In the genomic region with DNA sequence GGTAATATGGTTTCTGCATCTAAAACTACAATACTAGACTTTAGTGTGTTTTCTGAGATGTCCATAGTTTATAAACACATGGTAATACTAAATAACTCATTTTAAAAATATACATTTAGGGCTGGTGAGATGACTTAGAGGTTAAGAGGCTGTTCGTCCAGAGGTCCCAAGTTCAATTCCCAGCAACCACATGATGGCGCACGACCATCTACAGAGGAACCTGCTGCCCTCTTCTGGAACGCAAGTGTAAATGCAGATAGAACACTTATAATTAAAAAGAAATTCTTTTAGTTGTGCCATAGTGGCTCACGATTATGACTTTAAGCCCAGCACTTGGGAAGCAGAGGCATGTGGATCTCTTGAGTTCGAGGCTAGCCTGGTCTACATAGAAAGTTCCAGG, we compare ENCODE assay signal across 8 mouse cellular contexts. TPM values are rescaled to one million over a fixed set of nuclear protein-coding genes. Genes with fewer than 3 reads are reported as not detected.
DNase-seq lines count a peak whose midpoint lies in the region; ATAC-seq lines count a peak whose summit lies in the region.

No protein-coding gene starts in this region.

- H3K4me1 ChIP-seq in midbrain, embryonic 11.5 days (ENCODE audit: control insufficient read depth, insufficient read depth, low read length) = peaks cover 8% of the 10 kb centered on the region
- H3K4me1 ChIP-seq in midbrain, embryonic 13.5 days (replicated peaks) = peaks cover 24% of the 10 kb centered on the region
- no peaks in the 10 kb centered on the region for H3K4me1 ChIP-seq in embryonic facial prominence, embryonic 11.5 days (ENCODE audit: control insufficient read depth, insufficient read depth, low read length)
- peaks cover 8% of the 10 kb centered on the region; the same call in 1 of the 2 replicates for H3K4me1 ChIP-seq in neural tube, embryonic 11.5 days (ENCODE audit: control insufficient read depth, insufficient read depth, low read length)

- H3K4me2 ChIP-seq in midbrain, embryonic 11.5 days = no peak overlapping the region
- H3K4me2 ChIP-seq in midbrain, embryonic 13.5 days (replicated peaks) = no peak overlapping the region
- no peak overlapping the region for H3K4me2 ChIP-seq in embryonic facial prominence, embryonic 11.5 days (ENCODE audit: low read depth, low read length)
- H3K4me2 ChIP-seq in neural tube, embryonic 11.5 days (ENCODE audit: low read depth) = no peak overlapping the region

- H3K36me3 ChIP-seq in midbrain, embryonic 11.5 days (ENCODE audit: control insufficient read depth, insufficient read depth, low read length) = peaks cover 2% of the 10 kb centered on the region; the same call in 1 of the 2 replicates
- peaks cover 55% of the 10 kb centered on the region for H3K36me3 ChIP-seq in midbrain, embryonic 13.5 days
- H3K36me3 ChIP-seq in embryonic facial prominence, embryonic 11.5 days (replicated peaks; ENCODE audit: control insufficient read depth, insufficient read depth, low read depth, low read length) = no peaks in the 10 kb centered on the region; the same call in 1 of the 2 replicates
- H3K36me3 ChIP-seq in neural tube, embryonic 11.5 days (ENCODE audit: control insufficient read depth, insufficient read depth, low read length) = peaks cover 2% of the 10 kb centered on the region; the same call in 1 of the 2 replicates

- H3K9me3 ChIP-seq in midbrain, embryonic 11.5 days (ENCODE audit: control insufficient read depth, low read length) = no peaks in the 10 kb centered on the region
- H3K9me3 ChIP-seq in midbrain, embryonic 13.5 days = no peaks in the 10 kb centered on the region
- H3K9me3 ChIP-seq in embryonic facial prominence, embryonic 11.5 days (replicated peaks; ENCODE audit: control insufficient read depth, low read length) = no peaks in the 10 kb centered on the region
- no peaks in the 10 kb centered on the region for H3K9me3 ChIP-seq in neural tube, embryonic 11.5 days (ENCODE audit: control insufficient read depth, low read length)

- WGBS in midbrain, embryonic 11.5 days = 49% methylated on average over 6 of the region's 6 CpGs
- 47% methylated on average over 6 of the region's 6 CpGs for WGBS in midbrain, embryonic 13.5 days
- WGBS in embryonic facial prominence, embryonic 11.5 days = 40% methylated on average over 6 of the region's 6 CpGs
- WGBS in neural tube, embryonic 11.5 days = 51% methylated on average over 6 of the region's 6 CpGs

- ATAC-seq in midbrain, embryonic 11.5 days (ENCODE audit: low FRiP score) = no peak
- no peak for ATAC-seq in midbrain, embryonic 13.5 days
- no peak for ATAC-seq in embryonic facial prominence, embryonic 11.5 days (replicated peaks; ENCODE audit: insufficient number of reproducible peaks, low FRiP score, low TSS enrichment, low read depth)
- no peak for ATAC-seq in neural tube, embryonic 11.5 days (ENCODE audit: insufficient read depth, low FRiP score, low TSS enrichment)

- H3K27me3 ChIP-seq in midbrain, embryonic 11.5 days (ENCODE audit: control insufficient read depth, insufficient read depth, low read length) = no peaks in the 10 kb centered on the region
- H3K27me3 ChIP-seq in midbrain, embryonic 13.5 days = no peaks in the 10 kb centered on the region
- no peaks in the 10 kb centered on the region for H3K27me3 ChIP-seq in embryonic facial prominence, embryonic 11.5 days (ENCODE audit: control insufficient read depth, insufficient read depth, low read length)
- no peaks in the 10 kb centered on the region for H3K27me3 ChIP-seq in neural tube, embryonic 11.5 days (ENCODE audit: control insufficient read depth, insufficient read depth, low read length)

- peak; percentile 46 for DNase-seq in adrenal gland, postnatal 14 days
- DNase-seq in adrenal gland, postnatal 25 days = no peak
- peak; percentile 81 for DNase-seq in midbrain, embryonic 11.5 days (ENCODE audit: low spot score, missing footprints)
- peak; percentile 59 for DNase-seq in embryonic facial prominence, embryonic 11.5 days (ENCODE audit: low spot score)
- peak; percentile 49 for DNase-seq in neural tube, embryonic 11.5 days (ENCODE audit: low spot score)
- no peak for DNase-seq in adrenal gland, postnatal 4 days (ENCODE audit: low spot score in 2 of 2)
- DNase-seq in gastrocnemius, adult 8-10 months (ENCODE audit: low spot score in 2 of 2) = no peak

- no peak overlapping the region for H3K27ac ChIP-seq in midbrain, embryonic 11.5 days (ENCODE audit: low read depth, low read length)
- no peak overlapping the region for H3K27ac ChIP-seq in midbrain, embryonic 13.5 days
- no peak overlapping the region for H3K27ac ChIP-seq in embryonic facial prominence, embryonic 11.5 days (replicated peaks; ENCODE audit: low read depth, low read length)
- H3K27ac ChIP-seq in neural tube, embryonic 11.5 days (ENCODE audit: low read depth, low read length) = no peak overlapping the region

- no peak overlapping the region for H3K9ac ChIP-seq in midbrain, embryonic 11.5 days (ENCODE audit: low read length)
- no peak overlapping the region for H3K9ac ChIP-seq in midbrain, embryonic 13.5 days (replicated peaks)
- no peak overlapping the region for H3K9ac ChIP-seq in embryonic facial prominence, embryonic 11.5 days (replicated peaks; ENCODE audit: low read length)
- H3K9ac ChIP-seq in neural tube, embryonic 11.5 days (ENCODE audit: low read length) = no peak overlapping the region

- H3K4me3 ChIP-seq in midbrain, embryonic 11.5 days (ENCODE audit: low read depth, low read length) = no peak overlapping the region
- H3K4me3 ChIP-seq in midbrain, embryonic 13.5 days (replicated peaks) = no peak overlapping the region
- no peak overlapping the region for H3K4me3 ChIP-seq in embryonic facial prominence, embryonic 11.5 days (ENCODE audit: low read depth, low read length)
- H3K4me3 ChIP-seq in neural tube, embryonic 11.5 days (ENCODE audit: low read depth, low read length) = no peak overlapping the region

RNA-seq across cellular contexts. Expression of a gene that starts 5.8 kb away (rescaled TPM):
- total RNA-seq in adrenal gland, postnatal 14 days (2021) = 45.9 and 46.6 TPM in 2 replicates
- 52.7 and 59.6 TPM in 2 replicates for total RNA-seq in adrenal gland, postnatal 25 days (2021)
- 174 and 194 TPM in 2 replicates for polyA plus RNA-seq in midbrain, embryonic 11.5 days (2014; fragmentation: Nextera tagmentation; extraction: Ambion mirVana)
- 198 and 214 TPM in 2 replicates for polyA plus RNA-seq in midbrain, embryonic 13.5 days (2015; fragmentation: Nextera tagmentation; extraction: Ambion mirVana)
- 179 and 200 TPM in 2 replicates for polyA plus RNA-seq in embryonic facial prominence, embryonic 11.5 days (2014; fragmentation: Nextera tagmentation; extraction: Ambion mirVana)
- 154 and 159 TPM in 2 replicates for polyA plus RNA-seq in neural tube, embryonic 11.5 days (2014; fragmentation: Nextera tagmentation; extraction: Ambion mirVana)
- total RNA-seq in adrenal gland, postnatal 4 days (2021) = 10 to 100 TPM; 57.6 to 62.6 TPM
- total RNA-seq in gastrocnemius, adult 8-10 months (2022) = 10 to 100 TPM; 62.1 to 69.9 (median 67.5) TPM

RNA-seq across cellular contexts. Expression of a gene that starts 20.2 kb away (rescaled TPM):
- total RNA-seq in adrenal gland, postnatal 14 days (2021) = 7.6 and 21.4 TPM in 2 replicates
- 4.0 and 4.1 TPM in 2 replicates for total RNA-seq in adrenal gland, postnatal 25 days (2021)
- polyA plus RNA-seq in midbrain, embryonic 11.5 days (2014; fragmentation: Nextera tagmentation; extraction: Ambion mirVana) = 0.18 and 0.26 TPM in 2 replicates
- 0.39 and 0.53 TPM in 2 replicates for polyA plus RNA-seq in midbrain, embryonic 13.5 days (2015; fragmentation: Nextera tagmentation; extraction: Ambion mirVana)
- polyA plus RNA-seq in embryonic facial prominence, embryonic 11.5 days (2014; fragmentation: Nextera tagmentation; extraction: Ambion mirVana) = 0.08 and 0.38 TPM in 2 replicates
- 0.27 and 0.32 TPM in 2 replicates for polyA plus RNA-seq in neural tube, embryonic 11.5 days (2014; fragmentation: Nextera tagmentation; extraction: Ambion mirVana)
- 1 to 10 TPM; 8.3 TPM for total RNA-seq in adrenal gland, postnatal 4 days (2021)
- 10 to 100 TPM; 11.5 to 20.6 (median 14.3) TPM for total RNA-seq in gastrocnemius, adult 8-10 months (2022)

RNA-seq across cellular contexts. Expression of a gene that starts 50.0 kb away (rescaled TPM):
- 20.6 and 24.1 TPM in 2 replicates for total RNA-seq in adrenal gland, postnatal 14 days (2021)
- 14.7 and 26.0 TPM in 2 replicates for total RNA-seq in adrenal gland, postnatal 25 days (2021)
- 4.5 and 5.4 TPM in 2 replicates for polyA plus RNA-seq in midbrain, embryonic 11.5 days (2014; fragmentation: Nextera tagmentation; extraction: Ambion mirVana)
- polyA plus RNA-seq in midbrain, embryonic 13.5 days (2015; fragmentation: Nextera tagmentation; extraction: Ambion mirVana) = 6.9 and 7.1 TPM in 2 replicates
- 5.5 and 6.2 TPM in 2 replicates for polyA plus RNA-seq in embryonic facial prominence, embryonic 11.5 days (2014; fragmentation: Nextera tagmentation; extraction: Ambion mirVana)
- 7.0 and 7.5 TPM in 2 replicates for polyA plus RNA-seq in neural tube, embryonic 11.5 days (2014; fragmentation: Nextera tagmentation; extraction: Ambion mirVana)
- 10 to 100 TPM; 24.4 to 28.4 TPM for total RNA-seq in adrenal gland, postnatal 4 days (2021)
- 10 to 100 TPM; 17.2 to 23.2 (median 21.4) TPM for total RNA-seq in gastrocnemius, adult 8-10 months (2022)

Comparison
In these comparisons a context has a peak if more than half of its experiments do, and no peak if none do; other contexts are left out.
1. DNase-seq: peak in adrenal gland, postnatal 14 days (single experiment), midbrain, embryonic 11.5 days (single experiment), embryonic facial prominence, embryonic 11.5 days (single experiment) and neural tube, embryonic 11.5 days (single experiment); none in adrenal gland, postnatal 25 days (single experiment), adrenal gland, postnatal 4 days (0 of 2) and gastrocnemius, adult 8-10 months (0 of 2).